In genomic region chrX:52987905-52988783, GRCm38 (mm10) we compare ENCODE assay signal across 8 mouse cellular contexts. TPM values are rescaled to one million over a fixed set of nuclear protein-coding genes. Genes with fewer than 3 reads are reported as not detected.
A peak's percentile ranks its signal among the peaks of the same experiment; 100 is the strongest.
DNase-seq lines count a peak whose midpoint lies in the region; ATAC-seq and TF ChIP-seq lines count a peak whose summit lies in the region.

Gene Hprt, plus strand, starts transcription at chrX:52988137.

- WGBS in forebrain, embryonic 13.5 days: 13% methylated on average over 64 of the region's 72 CpGs
- 17% methylated on average over 69 of the region's 72 CpGs for WGBS in heart, postnatal 0 days
- 20% methylated on average over 56 of the region's 72 CpGs for WGBS in liver, postnatal 0 days (ENCODE audit: insufficient replicate concordance)
- 18% methylated on average over 55 of the region's 72 CpGs for WGBS in neural tube, embryonic 13.5 days

- H3K27ac ChIP-seq in forebrain, embryonic 13.5 days: peak within 1 kb of the TSS; percentile 89
- H3K27ac ChIP-seq in heart, postnatal 0 days (ENCODE audit: low read depth): peak within 1 kb of the TSS; percentile 97
- peak within 1 kb of the TSS; percentile 95 for H3K27ac ChIP-seq in liver, postnatal 0 days (ENCODE audit: low read depth)
- peak within 1 kb of the TSS; percentile 92 for H3K27ac ChIP-seq in neural tube, embryonic 13.5 days (replicated peaks)

- no peaks in the 10 kb centered on the region for H3K27me3 ChIP-seq in forebrain, embryonic 13.5 days
- H3K27me3 ChIP-seq in heart, postnatal 0 days (ENCODE audit: control insufficient read depth, insufficient read depth, low read length): no peaks in the 10 kb centered on the region
- H3K27me3 ChIP-seq in liver, postnatal 0 days (ENCODE audit: insufficient read depth, low read length): no peaks in the 10 kb centered on the region
- no peaks in the 10 kb centered on the region for H3K27me3 ChIP-seq in neural tube, embryonic 13.5 days

- peak within 1 kb of the TSS; percentile 58 for H3K4me3 ChIP-seq in forebrain, embryonic 13.5 days
- H3K4me3 ChIP-seq in heart, postnatal 0 days (ENCODE audit: low read depth, low read length): peak within 1 kb of the TSS; percentile 80
- peak within 1 kb of the TSS; percentile 86 for H3K4me3 ChIP-seq in liver, postnatal 0 days (ENCODE audit: low read depth, low read length)
- H3K4me3 ChIP-seq in neural tube, embryonic 13.5 days: peak within 1 kb of the TSS; percentile 65

- ATAC-seq in cerebellum, adult (ENCODE audit: insufficient number of reproducible peaks, low FRiP score, low TSS enrichment): peak; percentile 99
- peak; percentile 98 for ATAC-seq in forebrain, embryonic 13.5 days
- peak; percentile 97 for ATAC-seq in heart, postnatal 0 days (ENCODE audit: insufficient read depth, low read depth)
- peak; percentile 96 for ATAC-seq in liver, postnatal 0 days
- ATAC-seq in neural tube, embryonic 13.5 days (ENCODE audit: low read depth): peak; percentile 98

- no peak for TF ChIP-seq EP300 in heart, postnatal 0 days (IDR thresholded peaks at IDR 0.05; ENCODE audit: low read depth)
- no peak for TF ChIP-seq EP300 in liver, postnatal 0 days (IDR thresholded peaks at IDR 0.05; ENCODE audit: low read depth)

- H3K4me1 ChIP-seq in forebrain, embryonic 13.5 days: peaks cover 9% of the 10 kb centered on the region; the same call in 1 of the 2 replicates
- no peaks in the 10 kb centered on the region for H3K4me1 ChIP-seq in heart, postnatal 0 days (ENCODE audit: control insufficient read depth, insufficient read depth)
- peaks cover 9% of the 10 kb centered on the region for H3K4me1 ChIP-seq in liver, postnatal 0 days (ENCODE audit: insufficient read depth)
- peaks cover 13% of the 10 kb centered on the region for H3K4me1 ChIP-seq in neural tube, embryonic 13.5 days (replicated peaks)

- peak within 1 kb of the TSS; percentile 79 for H3K9ac ChIP-seq in forebrain, embryonic 13.5 days
- peak within 1 kb of the TSS; percentile 91 for H3K9ac ChIP-seq in heart, postnatal 0 days (replicated peaks; ENCODE audit: low read depth, low read length)
- peak within 1 kb of the TSS; percentile 88 for H3K9ac ChIP-seq in liver, postnatal 0 days (replicated peaks)
- peak within 1 kb of the TSS; percentile 79 for H3K9ac ChIP-seq in neural tube, embryonic 13.5 days

- H3K4me2 ChIP-seq in forebrain, embryonic 13.5 days: peak within 1 kb of the TSS; percentile 59
- peak within 1 kb of the TSS; percentile 69 for H3K4me2 ChIP-seq in heart, postnatal 0 days (ENCODE audit: low read depth, low read length)
- H3K4me2 ChIP-seq in liver, postnatal 0 days (ENCODE audit: low read depth, low read length): peak within 1 kb of the TSS; percentile 70
- H3K4me2 ChIP-seq in neural tube, embryonic 13.5 days: peak within 1 kb of the TSS; percentile 55

- DNase-seq in ES-CJ7 (ENCODE audit: low read depth, low spot score): peak; percentile 79
- peak; percentile 85 for DNase-seq in heart, postnatal 0 days (ENCODE audit: low spot score)
- DNase-seq in kidney, postnatal 4 days: peak; percentile 88 to 92
- DNase-seq in liver, postnatal 0 days: peak; percentile 91
- peak; percentile 60 for DNase-seq in telencephalon, adult 2 months (ENCODE audit: low read depth, low spot score)

- TF ChIP-seq CTCF in heart, postnatal 0 days (IDR thresholded peaks at IDR 0.05; ENCODE audit: low read depth): no peak
- no peak for TF ChIP-seq CTCF in liver, postnatal 0 days (IDR thresholded peaks at IDR 0.05; ENCODE audit: low read depth)

- H3K36me3 ChIP-seq in forebrain, embryonic 13.5 days (ENCODE audit: poor library complexity, severe bottlenecking): no peaks in the 10 kb centered on the region
- no peaks in the 10 kb centered on the region for H3K36me3 ChIP-seq in heart, postnatal 0 days (replicated peaks; ENCODE audit: control insufficient read depth, insufficient read depth, low read length)
- no peaks in the 10 kb centered on the region; the same call in 1 of the 2 replicates for H3K36me3 ChIP-seq in liver, postnatal 0 days (replicated peaks; ENCODE audit: insufficient read depth, low read length)
- no peaks in the 10 kb centered on the region for H3K36me3 ChIP-seq in neural tube, embryonic 13.5 days

- H3K9me3 ChIP-seq in forebrain, embryonic 13.5 days (replicated peaks): no peaks in the 10 kb centered on the region
- H3K9me3 ChIP-seq in heart, postnatal 0 days (replicated peaks; ENCODE audit: control insufficient read depth, low read length): no peaks in the 10 kb centered on the region
- no peaks in the 10 kb centered on the region for H3K9me3 ChIP-seq in liver, postnatal 0 days (ENCODE audit: low read length)
- no peaks in the 10 kb centered on the region for H3K9me3 ChIP-seq in neural tube, embryonic 13.5 days

RNA-seq across cellular contexts. Expression of gene Hprt, which starts in this region (rescaled TPM):
- 78.1 and 78.3 TPM in 2 replicates for polyA plus RNA-seq in forebrain, embryonic 13.5 days (2015; fragmentation: Nextera tagmentation; extraction: Ambion mirVana)
- total RNA-seq in heart, postnatal 0 days (2014; rRNA removed; ENCODE audit: low replicate concordance): 69.0 and 93.5 TPM in 2 replicates
- polyA plus RNA-seq in heart, postnatal 0 days (2015; fragmentation: Nextera tagmentation; extraction: Ambion mirVana): 209 and 218 TPM in 2 replicates
- 198 and 204 TPM in 2 replicates for polyA plus RNA-seq in liver, postnatal 0 days (2015; fragmentation: Nextera tagmentation; extraction: Ambion mirVana)
- 107 and 111 TPM in 2 replicates for polyA plus RNA-seq in neural tube, embryonic 13.5 days (2015; fragmentation: Nextera tagmentation; extraction: Ambion mirVana)

Comparison
In these comparisons a context has a peak if more than half of its experiments do, and no peak if none do; other contexts are left out.
1. Peak in every context shown above with its lines: DNase-seq, ATAC-seq, H3K4me3 ChIP-seq and H3K27ac ChIP-seq.